25 mouse cellular contexts compared by ENCODE assay signal in genomic region chr3:103851481-103851880, GRCm38 (mm10). TPM values are rescaled to one million over a fixed set of nuclear protein-coding genes. Genes with fewer than 3 reads are reported as not detected.
DNase-seq lines count a peak whose midpoint lies in the region; ATAC-seq lines count a peak whose summit lies in the region.
"Had no signal": no experiment of that assay in that cellular context is flagged by ENCODE, and none has a peak within 500 bp of the region (broad histone marks: within the 10 kb centered on the region; RNA-seq: fewer than 3 reads in every experiment).

No protein-coding gene starts in this region.

- H3K4me2 ChIP-seq in hindbrain, embryonic 16.5 days (ENCODE audit: low read length): no peak overlapping the region
- H3K4me2 ChIP-seq: heart, embryonic 15.5 days; liver, embryonic 11.5 days; stomach, embryonic 15.5 days had no signal

- no peak overlapping the region for H3K27ac ChIP-seq in hindbrain, embryonic 16.5 days (ENCODE audit: low read depth, low read length)
- H3K27ac ChIP-seq: forebrain, embryonic 10.5 days; heart, embryonic 15.5 days; midbrain, embryonic 10.5 days; stomach, embryonic 15.5 days had no signal

- no peak overlapping the region for H3K4me3 ChIP-seq in hindbrain, embryonic 16.5 days (ENCODE audit: low read length)
- H3K4me3 ChIP-seq: forebrain, embryonic 10.5 days; heart, embryonic 15.5 days; midbrain, embryonic 10.5 days; stomach, embryonic 15.5 days had no signal

- H3K4me1 ChIP-seq in hindbrain, embryonic 16.5 days (ENCODE audit: control insufficient read depth, insufficient read depth, low read depth, low read length): no peaks in the 10 kb centered on the region
- H3K4me1 ChIP-seq: forebrain, embryonic 10.5 days; heart, embryonic 15.5 days; midbrain, embryonic 10.5 days; stomach, embryonic 15.5 days had no signal

- ATAC-seq in hindbrain, embryonic 16.5 days: no peak
- ATAC-seq: forebrain, postnatal 0 days; Patski had no signal

- H3K36me3 ChIP-seq in hindbrain, embryonic 16.5 days (ENCODE audit: control insufficient read depth, insufficient read depth, low read length): no peaks in the 10 kb centered on the region
- H3K36me3 ChIP-seq: forebrain, embryonic 10.5 days; heart, embryonic 15.5 days; midbrain, embryonic 10.5 days; stomach, embryonic 15.5 days had no signal

- H3K9me3 ChIP-seq in hindbrain, embryonic 16.5 days (ENCODE audit: control insufficient read depth, low read length): no peaks in the 10 kb centered on the region
- H3K9me3 ChIP-seq: forebrain, embryonic 10.5 days; heart, embryonic 15.5 days; midbrain, embryonic 10.5 days; stomach, embryonic 15.5 days had no signal

- WGBS in hindbrain, embryonic 16.5 days: 91% methylated on average over 6 of the region's 6 CpGs

- DNase-seq in layer of hippocampus, postnatal 36 days: peak; percentile 26
- DNase-seq in layer of hippocampus, postnatal 25 days (ENCODE audit: extremely low spot score in 1 of 2, low spot score in 1 of 2): no peak
- DNase-seq in cerebellum, adult 11 months: peak; percentile 40
- peak; percentile 46 to 63 for DNase-seq in cerebellum, postnatal 14 days
- no peak for DNase-seq in urinary bladder, adult 2 months (ENCODE audit: low spot score)
- no peak for DNase-seq in urinary bladder, postnatal 14 days (ENCODE audit: low spot score)
- DNase-seq: adrenal gland, postnatal 14 days; forebrain, postnatal 0 days; gastrocnemius, postnatal 36 days; lung, adult 2 months; lung, postnatal 4 days; spleen, adult 18-20 months; thymus, adult 18-20 months; thymus, postnatal 4 days had no signal

- H3K27me3 ChIP-seq in hindbrain, embryonic 16.5 days (replicated peaks; ENCODE audit: control insufficient read depth, insufficient read depth, low read length): no peaks in the 10 kb centered on the region
- H3K27me3 ChIP-seq: heart, embryonic 15.5 days; Patski; stomach, embryonic 15.5 days had no signal

- H3K9ac ChIP-seq in hindbrain, embryonic 16.5 days (ENCODE audit: low read depth, low read length): no peak overlapping the region
- H3K9ac ChIP-seq: forebrain, postnatal 0 days; heart, embryonic 15.5 days; stomach, embryonic 15.5 days had no signal

RNA-seq across cellular contexts. Expression of gene Ptpn22, which starts 8.1 kb away (rescaled TPM):
- total RNA-seq in layer of hippocampus, postnatal 36 days (2021): 1 to 10 TPM; 1.1 to 1.6 TPM
- total RNA-seq in layer of hippocampus, postnatal 25 days (2021): under 1 TPM; 0.91 to 0.96 TPM
- polyA plus RNA-seq in hindbrain, embryonic 16.5 days (2015; fragmentation: Nextera tagmentation; extraction: Ambion mirVana): 0.43 and 0.59 TPM in 2 replicates
- polyA plus RNA-seq in urinary bladder, adult 2 months (2012; rRNA removed): 1.6 and 1.7 TPM in 2 replicates

RNA-seq across cellular contexts. Expression of gene Bcl2l15, which starts 19.1 kb away (rescaled TPM):
- total RNA-seq in layer of hippocampus, postnatal 36 days (2021): 1 to 10 TPM; 1.5 to 2.1 TPM
- 1 to 10 TPM; 1.5 to 1.6 TPM for total RNA-seq in layer of hippocampus, postnatal 25 days (2021)
- polyA plus RNA-seq in hindbrain, embryonic 16.5 days (2015; fragmentation: Nextera tagmentation; extraction: Ambion mirVana): 0.33 and 0.40 TPM in 2 replicates
- 0.18 and 0.19 TPM in 2 replicates for polyA plus RNA-seq in urinary bladder, adult 2 months (2012; rRNA removed)
- total RNA-seq: forebrain, postnatal 0 days; heart, adult 8-10 months had no signal
- polyA plus RNA-seq: forebrain, postnatal 0 days; limb, embryonic 11.5 days; lung, adult 2 months; midbrain, embryonic 10.5 days; neural tube, embryonic 11.5 days had no signal

RNA-seq across cellular contexts. Expression of gene Gm43064, which starts 42.1 kb away (rescaled TPM):
- total RNA-seq in layer of hippocampus, postnatal 36 days (2021): under 1 TPM; 0.25 to 0.58 TPM
- under 1 TPM in 1 of 2 experiments, not detected in 1; 0.31 TPM for total RNA-seq in layer of hippocampus, postnatal 25 days (2021)
- polyA plus RNA-seq in hindbrain, embryonic 16.5 days (2015; fragmentation: Nextera tagmentation; extraction: Ambion mirVana): 0.24 TPM in 1 of 2 replicates, not detected in the other
- polyA plus RNA-seq in urinary bladder, adult 2 months (2012; rRNA removed): 0.06 and 0.34 TPM in 2 replicates
- total RNA-seq: adrenal gland, postnatal 14 days; heart, adult 8-10 months; hematopoietic stem cell, adult 5-6 weeks had no signal
- polyA plus RNA-seq: heart, embryonic 15.5 days; lung, adult 2 months had no signal

RNA-seq across cellular contexts. Expression of gene Ap4b1, which starts 42.2 kb away (rescaled TPM):
- total RNA-seq in layer of hippocampus, postnatal 36 days (2021): 10 to 100 TPM; 11.7 to 12.8 TPM
- 10 to 100 TPM; 15.3 to 18.6 TPM for total RNA-seq in layer of hippocampus, postnatal 25 days (2021)
- 22.1 and 26.0 TPM in 2 replicates for polyA plus RNA-seq in hindbrain, embryonic 16.5 days (2015; fragmentation: Nextera tagmentation; extraction: Ambion mirVana)
- 20.5 and 22.3 TPM in 2 replicates for polyA plus RNA-seq in urinary bladder, adult 2 months (2012; rRNA removed)

RNA-seq across cellular contexts. Expression of gene Dclre1b, which starts 42.2 kb away (rescaled TPM):
- 10 to 100 TPM in 1 of 2 experiments, 1 to 10 TPM in 1; 5.9 to 14.0 TPM for total RNA-seq in layer of hippocampus, postnatal 36 days (2021)
- 1 to 10 TPM; 8.5 to 9.3 TPM for total RNA-seq in layer of hippocampus, postnatal 25 days (2021)
- 16.9 and 17.0 TPM in 2 replicates for polyA plus RNA-seq in hindbrain, embryonic 16.5 days (2015; fragmentation: Nextera tagmentation; extraction: Ambion mirVana)
- 7.5 and 8.1 TPM in 2 replicates for polyA plus RNA-seq in urinary bladder, adult 2 months (2012; rRNA removed)

Comparison
In these comparisons a context has a peak if more than half of its experiments do, and no peak if none do; other contexts are left out.
1. DNase-seq: peak in layer of hippocampus, postnatal 36 days (2 of 2), cerebellum, adult 11 months (single experiment) and cerebellum, postnatal 14 days (2 of 2); none in layer of hippocampus, postnatal 25 days (0 of 2), urinary bladder, adult 2 months (single experiment) and urinary bladder, postnatal 14 days (single experiment).